8 mouse cellular contexts compared by ENCODE assay signal in genomic region chr2:14055168-14055565, GRCm38 (mm10). TPM values are rescaled to one million over a fixed set of nuclear protein-coding genes. Genes with fewer than 3 reads are reported as not detected.
A peak's percentile ranks its signal among the peaks of the same experiment; 100 is the strongest.
DNase-seq lines count a peak whose midpoint lies in the region; ATAC-seq and TF ChIP-seq lines count a peak whose summit lies in the region.

No protein-coding gene starts in this region.

- peak overlapping the region; percentile 70 for H3K4me2 ChIP-seq in limb, embryonic 12.5 days

- H3K27me3 ChIP-seq in limb, embryonic 12.5 days, result no peaks in the 10 kb centered on the region
- 0 out of 2 replicates have a peak, but pooled peaks cover 3% of the 10 kb centered on the region for H3K27me3 ChIP-seq in midbrain, embryonic 10.5 days (ENCODE audit: low read depth, poor library complexity, severe bottlenecking)
- no peaks in the 10 kb centered on the region for H3K27me3 ChIP-seq in small intestine, adult 2 months (ENCODE audit: control insufficient read depth, insufficient read depth, low read length)

- peak overlapping the region; percentile 70 for H3K9ac ChIP-seq in limb, embryonic 12.5 days (replicated peaks)

- no peaks in the 10 kb centered on the region for H3K4me1 ChIP-seq in limb, embryonic 12.5 days (replicated peaks)
- H3K4me1 ChIP-seq in midbrain, embryonic 10.5 days, result peaks cover 23% of the 10 kb centered on the region
- H3K4me1 ChIP-seq in small intestine, adult 2 months (ENCODE audit: control insufficient read depth, insufficient read depth, insufficient read length, low read length), result peaks cover 8% of the 10 kb centered on the region; the same call in 1 of the 2 replicates

- TF ChIP-seq CTCF in small intestine, adult 2 months (IDR thresholded peaks at IDR 0.05; ENCODE audit: extremely low read depth, insufficient read length, insufficient replicate concordance, low read depth, low read length), result no peak

- no peaks in the 10 kb centered on the region for H3K36me3 ChIP-seq in limb, embryonic 12.5 days
- no peaks in the 10 kb centered on the region for H3K36me3 ChIP-seq in midbrain, embryonic 10.5 days
- H3K36me3 ChIP-seq in small intestine, adult 2 months (ENCODE audit: control insufficient read depth, insufficient read depth, low read length), result no peaks in the 10 kb centered on the region

- no peak for TF ChIP-seq POLR2A in small intestine, adult 2 months (IDR thresholded peaks at IDR 0.05; ENCODE audit: low read depth, low read length)

- H3K27ac ChIP-seq in limb, embryonic 12.5 days, result peak overlapping the region; percentile 72
- peak overlapping the region; percentile 93 for H3K27ac ChIP-seq in midbrain, embryonic 10.5 days (replicated peaks)
- H3K27ac ChIP-seq in small intestine, adult 2 months (ENCODE audit: insufficient read depth, low read depth, low read length), result peak overlapping the region; percentile 82

- WGBS in limb, embryonic 12.5 days, result under 1% methylated on average over 47 of the region's 58 CpGs
- WGBS in midbrain, embryonic 10.5 days, result under 1% methylated on average over 47 of the region's 58 CpGs
- WGBS in small intestine, adult 2 months, result under 1% methylated on average over 56 of the region's 58 CpGs

- peak overlapping the region; percentile 75 for H3K4me3 ChIP-seq in limb, embryonic 12.5 days (replicated peaks)
- peak overlapping the region; percentile 75 for H3K4me3 ChIP-seq in midbrain, embryonic 10.5 days
- peak overlapping the region; percentile 98 for H3K4me3 ChIP-seq in small intestine, adult 2 months (ENCODE audit: low read depth, low read length)

- no peaks in the 10 kb centered on the region for H3K9me3 ChIP-seq in limb, embryonic 12.5 days
- no peaks in the 10 kb centered on the region for H3K9me3 ChIP-seq in midbrain, embryonic 10.5 days (replicated peaks)

- peak; percentile 85 for DNase-seq in NIH3T3 (ENCODE audit: low read depth)
- peak; percentile 29 for DNase-seq in c-Kit-positive CD71-negative TER-119-negative erythroid progenitor cells, embryonic 14.5 days (ENCODE audit: low read depth)
- peak; percentile 71 for DNase-seq in forelimb bud, embryonic 11.5 days (ENCODE audit: low read depth, low spot score)
- peak; percentile 89 for DNase-seq in midbrain, embryonic 10.5 days (ENCODE audit: low spot score)
- DNase-seq in T-cell, adult 2 months (ENCODE audit: low spot score), result no peak

- peak; percentile 38 to 54 for ATAC-seq in hematopoietic stem cell, adult 5-6 weeks (replicated peaks in 1 of 2; ENCODE audit: insufficient read depth in 1 of 2, low FRiP score in 2 of 2, low TSS enrichment in 1 of 2, low read depth in 1 of 2, poor library complexity in 2 of 2, severe bottlenecking in 2 of 2)
- peak; percentile 93 for ATAC-seq in limb, embryonic 12.5 days (ENCODE audit: insufficient number of reproducible peaks, insufficient read depth, low FRiP score, low TSS enrichment, low read depth)

RNA-seq across cellular contexts. Expression of gene Hacd1, which starts 0.8 kb away (rescaled TPM):
- 31.3 and 52.2 TPM in 2 replicates for total RNA-seq in hematopoietic stem cell, adult 5-6 weeks (2017)
- 44.3 and 44.9 TPM in 2 replicates for polyA plus RNA-seq in limb, embryonic 12.5 days (2016; fragmentation: Nextera tagmentation; extraction: Ambion mirVana)
- 42.7 and 50.0 TPM in 2 replicates for polyA plus RNA-seq in midbrain, embryonic 10.5 days (2016; fragmentation: Nextera tagmentation; extraction: Ambion mirVana)
- 38.9 and 45.1 TPM in 2 replicates for polyA plus RNA-seq in small intestine, adult 2 months (2012; rRNA removed)

RNA-seq across cellular contexts. Expression of gene Stam, which starts 18.7 kb away (rescaled TPM):
- 29.1 and 41.6 TPM in 2 replicates for total RNA-seq in hematopoietic stem cell, adult 5-6 weeks (2017)
- polyA plus RNA-seq in limb, embryonic 12.5 days (2016; fragmentation: Nextera tagmentation; extraction: Ambion mirVana), result 72.4 and 81.8 TPM in 2 replicates
- polyA plus RNA-seq in midbrain, embryonic 10.5 days (2016; fragmentation: Nextera tagmentation; extraction: Ambion mirVana), result 96.4 and 99.0 TPM in 2 replicates
- 5.0 and 9.6 TPM in 2 replicates for polyA plus RNA-seq in small intestine, adult 2 months (2012; rRNA removed)
